Mouse (Mus musculus): Measurements from ENCODE around the gene Mapk12. TPM values are rescaled to one million over a fixed set of nuclear protein-coding genes. Genes with fewer than 3 reads are reported as not detected.

Mapk12 gene
- total and polyA plus RNA-seq, 2 experiments from 2014 or later = 1.5 to 3.2 TPM

GRCm38 (mm10) chr15:89136461-89137155, 3.9 kb downstream of the Mapk12 start:
- no peak overlapping the region for H3K4me2 ChIP-seq (ENCODE audit: low read depth, low read length, poor library complexity, severe bottlenecking)
- no peak for TF ChIP-seq CTCF (IDR thresholded peaks at IDR 0.05)
- H3K27ac ChIP-seq (ENCODE audit: low read depth, low read length) = no peak overlapping the region
- no peaks in the 10 kb centered on the region for H3K9me3 ChIP-seq (ENCODE audit: low read length)
- peaks cover 5% of the 10 kb centered on the region; the same call in 1 of the 2 replicates for H3K27me3 ChIP-seq (ENCODE audit: insufficient read depth, low read length)
- H3K4me1 ChIP-seq (ENCODE audit: insufficient read depth, low read length) = peaks cover 10% of the 10 kb centered on the region; the same call in 1 of the 2 replicates
- no peak overlapping the region for H3K4me3 ChIP-seq (ENCODE audit: low read depth, low read length)
- H3K9ac ChIP-seq (replicated peaks; ENCODE audit: low read length, poor library complexity, severe bottlenecking) = no peak overlapping the region
- WGBS = 98% methylated on average over 3 of the region's 5 CpGs
- no peak for ATAC-seq (ENCODE audit: low FRiP score)
- H3K36me3 ChIP-seq (ENCODE audit: insufficient read depth, low read length) = no peaks in the 10 kb centered on the region
- DNase-seq (ENCODE audit: low spot score) = no peak

GRCm38 (mm10) chr15:89131316-89131715, 9.2 kb downstream of the Mapk12 start:
- ATAC-seq (ENCODE audit: low FRiP score) (no peak), DNase-seq (ENCODE audit: low spot score) (no peak)
- WGBS = 90% methylated on average over 3 of the region's 3 CpGs
- no peak overlapping the region for H3K27ac ChIP-seq (ENCODE audit: low read depth, low read length)
- H3K9me3 ChIP-seq (ENCODE audit: low read length) = no peaks in the 10 kb centered on the region
- no peak overlapping the region for H3K9ac ChIP-seq (replicated peaks; ENCODE audit: low read length, poor library complexity, severe bottlenecking)
- H3K36me3 ChIP-seq (ENCODE audit: insufficient read depth, low read length) = no peaks in the 10 kb centered on the region
- H3K27me3 ChIP-seq (ENCODE audit: insufficient read depth, low read length) = no peaks in the 10 kb centered on the region
- H3K4me1 ChIP-seq (ENCODE audit: insufficient read depth, low read length) = peaks cover 8% of the 10 kb centered on the region; the same call in 1 of the 2 replicates
- no peak for TF ChIP-seq CTCF (IDR thresholded peaks at IDR 0.05)
- H3K4me3 ChIP-seq (ENCODE audit: low read depth, low read length) = no peak overlapping the region
- H3K4me2 ChIP-seq (ENCODE audit: low read depth, low read length, poor library complexity, severe bottlenecking) = no peak overlapping the region

- Histone ChIP-seq H3K4me2 (ENCODE audit: low read depth, low read length, poor library complexity, severe bottlenecking) (no peak overlapping the region), H3K27me3 (ENCODE audit: insufficient read depth, low read length) (no peaks in the 10 kb centered on the region), H3K36me3 (ENCODE audit: insufficient read depth, low read length) (no peaks in the 10 kb centered on the region), H3K4me1 (ENCODE audit: insufficient read depth, low read length) (peaks cover 8% of the 10 kb centered on the region; the same call in 1 of the 2 replicates), H3K27ac (ENCODE audit: low read depth, low read length) (no peak overlapping the region), H3K9ac (replicated peaks; ENCODE audit: low read length, poor library complexity, severe bottlenecking) (no peak overlapping the region), H3K4me3 (ENCODE audit: low read depth, low read length) (no peak overlapping the region), H3K9me3 (ENCODE audit: low read length) (no peaks in the 10 kb centered on the region)
- DNase-seq (ENCODE audit: low spot score) (no peak), ATAC-seq (ENCODE audit: low FRiP score) (no peak)
- no peak for TF ChIP-seq CTCF (IDR thresholded peaks at IDR 0.05)
Measured at GRCm38 (mm10) chr15:89130245-89130644, 10.3 kb downstream of the Mapk12 start.

- peak within 1 kb of the TSS; percentile 75 for H3K4me2 ChIP-seq (ENCODE audit: low read depth, low read length, poor library complexity, severe bottlenecking)
- no peaks in the 10 kb centered on the region for H3K36me3 ChIP-seq (ENCODE audit: insufficient read depth, low read length)
- WGBS = 4% methylated on average over 36 of the region's 36 CpGs
- DNase-seq (ENCODE audit: low spot score) (peak; percentile 85), ATAC-seq (ENCODE audit: low FRiP score) (peak; percentile 83)
- TF ChIP-seq CTCF (IDR thresholded peaks at IDR 0.05) = peak; percentile 91
- peak within 1 kb of the TSS; percentile 63 for H3K9ac ChIP-seq (replicated peaks; ENCODE audit: low read length, poor library complexity, severe bottlenecking)
- peaks cover 12% of the 10 kb centered on the region for H3K4me1 ChIP-seq (ENCODE audit: insufficient read depth, low read length)
- H3K9me3 ChIP-seq (ENCODE audit: low read length) = no peaks in the 10 kb centered on the region
- H3K27me3 ChIP-seq (ENCODE audit: insufficient read depth, low read length) = no peaks in the 10 kb centered on the region
- peak within 1 kb of the TSS; percentile 73 for H3K27ac ChIP-seq (ENCODE audit: low read depth, low read length)
- peak within 1 kb of the TSS; percentile 55 for H3K4me3 ChIP-seq (ENCODE audit: low read depth, low read length)
Measured at GRCm38 (mm10) chr15:89128382-89129350, 11.8 kb downstream of the Mapk12 start, which contains the start of gene Hdac10. Gene Hdac10, minus strand, starts transcription at chr15:89128700.

GRCm38 (mm10) chr15:89127364-89127940, 13.1 kb downstream of the Mapk12 start:
- Histone ChIP-seq H3K4me1 (ENCODE audit: insufficient read depth, low read length) (peaks cover 15% of the 10 kb centered on the region), H3K9me3 (ENCODE audit: low read length) (no peaks in the 10 kb centered on the region), H3K9ac (replicated peaks; ENCODE audit: low read length, poor library complexity, severe bottlenecking) (peak overlapping the region; percentile 63; the same call in 1 of the 2 replicates), H3K4me3 (ENCODE audit: low read depth, low read length) (peak overlapping the region; percentile 55; the same call in 1 of the 2 replicates), H3K27me3 (ENCODE audit: insufficient read depth, low read length) (no peaks in the 10 kb centered on the region), H3K4me2 (ENCODE audit: low read depth, low read length, poor library complexity, severe bottlenecking) (peak overlapping the region; percentile 75), H3K27ac (ENCODE audit: low read depth, low read length) (no peak overlapping the region), H3K36me3 (ENCODE audit: insufficient read depth, low read length) (no peaks in the 10 kb centered on the region)
- ATAC-seq (ENCODE audit: low FRiP score) (no peak), DNase-seq (ENCODE audit: low spot score) (no peak)
- no peak for TF ChIP-seq CTCF (IDR thresholded peaks at IDR 0.05)
- 86% methylated on average over 8 of the region's 8 CpGs for WGBS
